Mouse (Mus musculus): ENCODE results near the gene Dnaaf5. TPM values are rescaled to one million over a fixed set of nuclear protein-coding genes. Genes with fewer than 3 reads are reported as not detected.
A peak's percentile ranks its signal among the peaks of the same experiment; 100 is the strongest.

The Dnaaf5 gene
- total RNA-seq, 2 experiments from 2014 or later: 9.3 to 11.6 TPM

- ATAC-seq (replicated peaks; ENCODE audit: poor library complexity): no peak
Measured at GRCm38 (mm10) chr5:139227236-139227635, 77.2 kb downstream of the Dnaaf5 start.

- ATAC-seq (replicated peaks; ENCODE audit: poor library complexity): no peak
Measured at GRCm38 (mm10) chr5:139227645-139228044, 77.6 kb downstream of the Dnaaf5 start.

GRCm38 (mm10) chr5:139228318-139228717 is 78.3 kb downstream of the Dnaaf5 start:
- ATAC-seq (replicated peaks; ENCODE audit: poor library complexity): no peak

GRCm38 (mm10) chr5:139229716-139230115 is 79.7 kb downstream of the Dnaaf5 start:
- ATAC-seq (replicated peaks; ENCODE audit: poor library complexity): no peak

- peak; percentile 80 for ATAC-seq (replicated peaks; ENCODE audit: poor library complexity)
Measured at GRCm38 (mm10) chr5:139232083-139232482, 82.1 kb downstream of the Dnaaf5 start.

DNA sequence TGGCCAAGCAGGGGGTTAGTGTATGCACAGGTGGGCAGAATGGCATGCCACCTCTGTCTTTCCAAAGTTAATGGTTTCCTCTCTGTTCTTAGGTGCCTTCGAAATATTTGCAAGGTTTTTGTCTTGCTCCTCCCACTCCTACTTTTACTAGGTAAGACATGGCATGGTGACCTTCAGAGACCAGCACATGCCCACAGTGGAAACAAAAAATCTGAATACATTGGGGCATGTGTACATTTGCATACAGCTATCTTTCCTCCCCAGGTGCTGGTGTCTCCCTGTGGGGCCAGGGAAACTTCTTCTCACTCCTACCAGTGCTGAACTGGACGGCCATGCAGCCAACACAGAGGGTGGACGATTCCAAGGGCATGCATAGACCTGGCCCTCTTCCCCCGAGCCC is 84.4 kb downstream of the Dnaaf5 start:
- no peak for ATAC-seq (replicated peaks; ENCODE audit: poor library complexity)

Other genes with a start within 250 kb of the Dnaaf5 start
- gene Pdgfa, start 152.9 kb upstream of the Dnaaf5 start, total RNA-seq (2015): 0.25 and 0.71 TPM in 2 replicates
- 1.3 TPM in 1 of 2 replicates, not detected in the other for gene Pdgfa, start 152.9 kb upstream of the Dnaaf5 start, total RNA-seq (2017)
- 0.81 and 2.6 TPM in 2 replicates for gene Prkar1b, start 222 bp upstream of the Dnaaf5 start, total RNA-seq (2015)
- 0.21 and 0.64 TPM in 2 replicates for gene Prkar1b, start 222 bp upstream of the Dnaaf5 start, total RNA-seq (2017)
- 18.8 and 21.5 TPM in 2 replicates for gene Sun1, start 50.4 kb downstream of the Dnaaf5 start, total RNA-seq (2015)
- 37.2 and 37.4 TPM in 2 replicates for gene Sun1, start 50.4 kb downstream of the Dnaaf5 start, total RNA-seq (2017)
- 23.0 and 39.2 TPM in 2 replicates for gene Get4, start 102.1 kb downstream of the Dnaaf5 start, total RNA-seq (2015)
- gene Get4, start 102.1 kb downstream of the Dnaaf5 start, total RNA-seq (2017): 17.4 and 27.4 TPM in 2 replicates
- gene Adap1, start 175.4 kb downstream of the Dnaaf5 start, total RNA-seq (2015): 23.8 and 27.4 TPM in 2 replicates
- 29.9 and 47.0 TPM in 2 replicates for gene Adap1, start 175.4 kb downstream of the Dnaaf5 start, total RNA-seq (2017)
- 30.3 and 32.1 TPM in 2 replicates for gene Cox19, start 201.2 kb downstream of the Dnaaf5 start, total RNA-seq (2015)
- 27.1 and 29.3 TPM in 2 replicates for gene Cox19, start 201.2 kb downstream of the Dnaaf5 start, total RNA-seq (2017)
- gene Cyp2w1, start 202.4 kb downstream of the Dnaaf5 start, total RNA-seq (2015): not detected in 2 replicates
- gene Cyp2w1, start 202.4 kb downstream of the Dnaaf5 start, total RNA-seq (2017): not detected in 2 replicates
- 6.0 and 6.3 TPM in 2 replicates for gene Gpr146, start 227.5 kb downstream of the Dnaaf5 start, total RNA-seq (2015)
- gene Gpr146, start 227.5 kb downstream of the Dnaaf5 start, total RNA-seq (2017): 5.7 and 6.7 TPM in 2 replicates

Data from megakaryocyte progenitor cell, adult 5-6 weeks (primary cell).